Mouse (Mus musculus) granulocyte monocyte progenitor cell, adult 5-6 weeks (primary cell): ENCODE results near the gene Cenpa. TPM values are rescaled to one million over a fixed set of nuclear protein-coding genes. Genes with fewer than 3 reads are reported as not detected.
A peak's percentile ranks its signal among the peaks of the same experiment; 100 is the strongest.
"Not testable (repeated sequence)": the region's sequence is repeated elsewhere in the genome, so short reads cannot be mapped to it uniquely, and the experiment has no call there.

Source experiments
- ATAC-seq: replicated peaks from 2 replicates; pipeline ENCODE4 v1.8.0; 2016; ENCODE audit warnings: mild to moderate bottlenecking, moderate TSS enrichment, inconsistent platforms; ENCODE audit not compliant: poor library complexity, severe bottlenecking
- total RNA-seq, 2 experiments: library from RNA; stranded (forward) in 1 of 2; stranded (reverse) in 1 of 2; fragments of 200-712, 200-1000 nt in 1 of 2; fragments of >200 nt in 1 of 2; fragmentation: Nextera tagmentation in 1 of 2; gene quantifications; 2 replicates each; pipeline ENCODE4 v1.2.3; 2014 to 2017

The Cenpa gene
- total RNA-seq, 2 experiments from 2014 or later, result 110 to 124 TPM

DNA sequence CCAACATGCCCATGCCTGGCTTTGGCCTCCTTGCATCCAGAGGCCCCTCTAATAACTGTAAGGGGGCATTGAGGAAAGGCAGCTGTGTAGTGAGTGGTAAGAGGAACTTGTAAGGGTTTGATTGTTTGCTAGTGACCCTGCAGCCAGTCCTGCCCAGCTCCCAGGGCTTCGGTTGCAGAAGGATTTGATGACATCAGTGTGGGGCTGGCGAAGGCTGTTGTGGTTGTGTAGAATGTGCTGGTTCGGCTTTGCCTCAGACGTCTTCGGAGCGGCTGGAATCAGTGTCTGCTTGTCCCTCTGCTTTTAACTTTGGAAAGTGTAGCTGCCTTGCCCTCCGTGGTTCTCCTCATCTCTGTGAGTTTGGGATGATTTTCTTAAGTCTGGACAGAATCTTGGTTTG lies 10.2 kb downstream of the Cenpa start:
- no peak for ATAC-seq

DNA sequence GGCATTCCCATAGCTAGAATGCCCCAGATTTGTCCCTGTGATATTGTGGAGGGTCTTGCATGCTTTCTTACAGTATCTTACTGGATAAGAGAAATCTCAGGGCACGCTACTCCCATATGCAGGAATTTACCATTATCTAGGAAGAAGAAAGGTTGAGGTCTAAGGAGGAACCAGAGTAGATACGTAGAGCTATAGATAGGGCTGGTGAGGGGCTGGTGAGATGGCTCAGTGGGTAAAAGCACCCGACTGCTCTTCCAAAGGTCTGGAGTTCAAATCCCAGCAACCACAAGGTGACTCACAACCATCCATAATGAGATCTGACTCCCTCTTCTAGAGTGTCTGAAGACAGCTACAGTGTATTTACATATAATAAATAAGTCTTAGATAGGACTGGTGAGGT lies 11.5 kb downstream of the Cenpa start:
- not testable (repeated sequence) for ATAC-seq

DNA sequence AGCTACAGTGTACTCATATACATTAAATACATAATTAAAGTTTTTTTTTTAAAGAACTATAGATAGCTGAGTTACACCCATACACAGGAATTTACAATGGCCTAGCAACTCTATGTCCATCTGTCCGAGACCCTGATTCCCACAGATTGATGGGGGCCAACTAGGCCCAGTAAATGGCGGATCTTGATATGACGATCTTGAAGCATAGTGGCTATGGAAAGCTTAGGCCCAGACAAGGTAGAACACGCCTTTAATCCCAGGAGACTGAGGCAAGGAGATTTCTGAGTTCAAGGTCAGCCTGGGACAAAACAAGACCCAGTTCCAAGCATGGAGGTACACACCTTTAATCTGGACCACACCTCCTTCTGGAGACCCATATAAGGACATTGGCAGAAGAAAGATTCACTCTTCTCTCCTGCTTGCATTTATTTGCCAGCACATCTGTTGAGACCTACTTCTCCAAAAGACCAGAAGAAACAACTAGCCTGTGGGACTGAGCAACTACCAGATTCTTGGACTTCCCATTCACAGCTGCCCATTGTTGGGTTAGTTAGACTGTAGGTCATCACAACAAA lies 12.2 kb downstream of the Cenpa start:
- no peak for ATAC-seq

DNA sequence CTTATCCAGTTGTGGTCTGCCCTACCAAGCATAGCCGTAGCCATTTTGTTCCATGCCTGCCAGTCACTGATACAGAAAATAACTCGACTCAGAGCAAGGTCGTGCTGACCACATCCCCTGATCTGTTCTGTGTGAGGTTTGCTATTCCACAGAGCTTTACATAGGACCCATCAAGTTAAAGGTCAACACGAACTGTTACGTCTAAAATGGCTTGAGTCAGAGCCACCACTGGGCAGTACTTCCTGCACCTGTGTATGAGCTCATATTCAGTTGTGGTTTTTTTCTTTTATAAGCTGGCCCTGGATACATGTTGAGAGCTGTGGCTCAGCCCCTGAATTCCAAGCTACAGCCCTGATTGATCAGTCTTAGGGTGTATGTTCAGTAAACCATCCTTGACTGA lies 13.0 kb downstream of the Cenpa start:
- no peak for ATAC-seq

DNA sequence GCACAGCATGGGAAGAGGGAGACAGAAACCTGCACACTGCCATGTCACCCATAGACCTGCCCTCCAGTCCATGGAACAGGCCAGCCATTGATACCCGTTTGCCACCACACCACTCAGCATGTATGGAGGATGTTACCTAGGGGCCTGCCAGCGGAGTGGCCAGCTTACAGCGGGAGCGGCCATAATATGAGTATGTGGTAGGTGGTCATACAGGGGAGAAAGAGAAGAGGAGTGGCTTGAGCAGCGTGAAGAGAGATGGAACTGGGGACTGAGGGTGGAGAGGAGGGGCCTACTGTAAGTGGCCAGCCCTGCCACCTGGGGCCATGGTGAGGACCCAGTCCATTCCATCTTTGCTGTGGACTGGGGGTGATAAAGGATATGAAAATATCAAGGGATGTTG lies 15.4 kb downstream of the Cenpa start:
- no peak for ATAC-seq

DNA sequence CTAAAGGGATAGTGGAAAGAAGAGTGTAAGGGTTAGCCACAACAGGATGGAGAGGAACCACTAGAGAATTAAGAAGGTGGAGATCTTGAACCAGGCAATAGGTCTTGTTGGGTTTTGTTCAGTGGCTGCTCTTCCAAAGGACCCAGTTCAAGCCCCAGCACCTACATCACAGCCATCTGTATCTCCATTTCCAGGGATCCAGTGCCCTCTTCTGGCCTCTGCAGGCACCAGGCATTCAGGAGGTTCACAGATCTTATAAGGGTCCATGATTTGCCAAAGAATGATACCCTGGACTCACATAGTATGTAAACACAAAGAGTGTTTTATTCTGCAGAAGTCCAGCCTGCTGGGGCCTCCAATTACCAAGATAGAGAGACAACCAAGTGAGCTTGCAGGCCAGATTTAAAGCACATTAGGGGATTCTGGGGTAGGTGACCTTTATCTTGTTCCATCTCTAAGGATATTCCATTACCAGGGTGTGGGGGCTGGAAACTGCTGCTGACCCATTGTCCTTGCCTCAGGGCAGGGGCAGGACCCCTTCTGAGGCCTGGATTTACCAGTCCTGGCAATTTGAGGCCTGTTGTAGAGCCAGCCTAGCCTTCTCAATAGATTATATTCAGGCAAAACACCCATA lies 16.5 kb downstream of the Cenpa start:
- no peak for ATAC-seq

DNA sequence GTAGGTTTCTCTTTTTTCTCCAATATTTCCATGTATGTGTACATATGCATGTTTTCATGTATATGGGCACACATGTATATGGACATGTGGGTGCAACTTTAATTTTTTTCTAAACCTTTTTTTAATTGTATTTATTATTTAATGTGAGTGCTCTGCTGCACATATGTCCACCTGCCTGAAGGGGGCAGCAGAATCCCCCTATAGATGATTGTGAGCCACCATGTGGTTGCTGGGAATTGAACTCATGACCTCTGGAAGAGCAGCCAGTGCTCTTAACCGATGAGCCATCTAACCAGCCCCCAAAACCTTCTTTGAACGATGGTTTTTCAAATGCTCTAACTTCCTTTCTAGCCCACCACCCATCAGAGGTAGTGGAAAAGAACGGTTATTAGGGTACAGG lies 17.4 kb downstream of the Cenpa start:
- ATAC-seq, result no peak

DNA sequence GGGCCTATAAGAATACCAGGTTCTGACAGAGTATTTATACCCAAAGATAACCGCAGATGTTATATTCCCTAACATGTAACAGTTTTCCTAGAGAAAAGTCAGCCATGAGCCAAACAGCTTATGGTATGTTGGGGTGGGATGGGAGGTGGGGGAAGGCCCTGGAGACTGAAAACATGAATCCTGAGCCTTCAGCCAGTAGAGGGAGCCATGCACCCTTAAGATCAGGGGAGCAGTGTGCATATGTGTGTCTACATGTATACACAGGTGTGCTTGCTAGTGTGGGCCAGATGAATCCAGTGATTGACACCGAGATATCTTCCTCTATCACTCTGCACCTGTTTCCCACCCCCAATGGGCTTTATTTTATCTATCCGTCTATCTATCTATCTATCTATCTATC lies 20.2 kb downstream of the Cenpa start:
- ATAC-seq, result no peak

DNA sequence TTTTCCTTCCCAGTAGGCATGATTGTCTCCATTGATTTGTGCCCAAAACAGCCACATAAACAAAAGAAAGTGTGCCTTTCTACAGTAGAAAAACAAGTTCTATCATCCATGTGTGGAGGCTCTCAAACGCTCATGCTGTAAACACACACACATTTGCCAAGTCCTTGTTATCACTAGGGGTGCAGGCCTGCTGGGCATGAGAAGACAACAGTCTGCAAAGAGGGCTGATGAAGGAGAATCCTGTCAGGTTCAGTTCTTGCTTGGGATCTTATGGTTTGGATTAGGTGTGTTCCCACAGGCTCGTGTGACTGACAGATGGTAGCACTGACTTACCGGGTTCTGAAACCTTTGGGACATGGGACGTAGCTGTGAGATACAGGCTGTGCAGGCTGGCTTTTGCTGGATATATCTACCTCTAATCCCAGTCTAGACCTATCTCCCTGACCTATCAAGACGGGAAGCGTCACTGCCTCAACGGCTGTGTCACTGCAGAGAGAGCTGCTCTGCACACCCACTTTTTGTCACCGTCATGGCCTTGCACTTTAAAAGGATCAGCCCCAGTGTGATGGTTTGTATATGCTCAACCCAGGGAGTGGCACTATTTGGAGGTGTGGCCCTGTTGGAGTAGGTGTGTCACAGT lies 33.9 kb downstream of the Cenpa start:
- ATAC-seq, result no peak

DNA sequence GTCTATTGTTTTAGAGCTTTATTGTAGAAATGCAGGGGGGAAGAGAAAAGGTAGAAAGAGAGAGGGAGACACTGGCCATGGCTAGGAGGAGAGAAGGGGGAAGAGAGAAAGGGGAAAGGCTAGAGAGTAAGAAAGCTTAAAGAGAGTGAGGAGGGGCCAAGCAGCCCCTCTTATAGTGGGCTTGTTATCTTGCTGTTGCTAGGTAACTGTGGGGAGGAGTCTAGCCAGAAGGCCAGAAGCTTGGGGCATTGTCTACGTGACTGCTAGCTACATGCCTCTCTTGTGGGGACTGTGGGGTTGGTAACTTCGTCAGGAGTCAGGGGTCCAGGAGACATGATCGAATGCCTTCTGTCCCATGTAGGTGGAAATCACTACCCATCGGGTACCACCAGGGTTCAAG lies 34.8 kb downstream of the Cenpa start:
- ATAC-seq, result not testable (repeated sequence)

DNA sequence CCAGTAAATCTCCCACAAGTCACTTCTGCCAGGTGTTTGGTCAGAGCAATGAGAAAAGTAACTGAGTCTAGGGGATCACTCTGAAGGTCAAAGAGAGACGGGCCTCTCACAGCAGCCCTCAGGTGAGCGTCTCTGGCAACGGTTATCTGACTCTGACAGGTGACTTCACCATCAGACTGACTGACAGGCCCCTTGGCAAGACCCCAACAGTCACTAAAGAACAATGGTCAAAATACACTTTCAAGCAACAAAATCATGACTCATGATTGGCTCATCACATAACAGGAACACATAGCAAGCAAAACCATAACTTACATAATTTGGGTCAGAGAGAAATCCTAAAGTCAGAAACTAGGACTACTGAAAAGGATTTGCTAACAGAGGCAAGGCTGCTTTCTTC lies 35.3 kb downstream of the Cenpa start:
- no peak for ATAC-seq

DNA sequence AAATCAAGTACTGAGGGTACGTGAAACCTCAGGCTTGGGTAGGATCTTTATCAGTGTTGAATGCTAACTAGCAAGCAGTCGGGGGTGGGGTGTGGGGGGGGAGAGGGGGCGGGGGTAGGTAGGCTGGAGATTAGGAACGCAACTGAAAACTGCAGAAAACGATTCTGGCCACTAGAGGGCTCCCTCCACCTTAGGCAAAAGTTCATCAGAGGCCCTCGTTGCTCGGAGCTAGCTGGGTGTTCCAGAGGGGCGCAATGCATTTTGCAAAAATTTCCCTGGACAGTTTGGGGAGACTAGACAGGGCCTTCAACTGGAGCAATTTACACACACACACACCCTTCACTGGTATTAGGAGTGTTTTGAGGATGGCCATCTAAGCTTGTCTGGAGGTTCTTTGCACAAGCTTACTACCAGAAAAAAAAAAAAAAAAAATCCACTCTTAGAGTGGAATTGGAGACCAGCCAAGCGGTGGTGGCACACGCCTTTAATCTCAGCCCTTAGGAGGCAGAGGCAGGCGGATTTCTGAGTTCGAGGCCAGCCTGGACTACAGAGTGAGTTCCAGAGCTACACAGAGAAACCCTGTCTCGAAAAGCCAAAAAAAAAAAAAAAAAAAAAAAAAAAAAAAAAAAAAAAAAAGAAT lies 43.3 kb downstream of the Cenpa start:
- ATAC-seq, result peak; percentile 52

DNA sequence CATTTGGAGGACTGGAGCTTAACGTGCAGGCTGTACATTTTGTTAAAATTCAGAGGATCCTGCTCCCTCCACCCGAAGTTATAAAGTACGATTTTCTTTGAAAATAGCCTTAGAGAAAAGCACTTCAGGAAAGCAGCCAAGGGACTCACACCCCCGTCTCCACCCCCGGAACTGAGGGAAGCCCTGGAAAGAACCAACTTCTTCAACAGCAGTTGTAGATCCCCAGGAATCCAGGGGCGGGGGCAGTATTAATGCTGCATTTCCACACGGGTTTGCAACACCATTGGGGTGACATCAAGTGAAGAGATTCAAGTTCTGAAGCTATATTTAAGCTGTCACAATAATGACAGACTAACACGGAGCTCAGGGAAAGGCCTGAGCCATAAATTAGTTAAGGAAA lies 43.9 kb downstream of the Cenpa start:
- ATAC-seq, result no peak

DNA sequence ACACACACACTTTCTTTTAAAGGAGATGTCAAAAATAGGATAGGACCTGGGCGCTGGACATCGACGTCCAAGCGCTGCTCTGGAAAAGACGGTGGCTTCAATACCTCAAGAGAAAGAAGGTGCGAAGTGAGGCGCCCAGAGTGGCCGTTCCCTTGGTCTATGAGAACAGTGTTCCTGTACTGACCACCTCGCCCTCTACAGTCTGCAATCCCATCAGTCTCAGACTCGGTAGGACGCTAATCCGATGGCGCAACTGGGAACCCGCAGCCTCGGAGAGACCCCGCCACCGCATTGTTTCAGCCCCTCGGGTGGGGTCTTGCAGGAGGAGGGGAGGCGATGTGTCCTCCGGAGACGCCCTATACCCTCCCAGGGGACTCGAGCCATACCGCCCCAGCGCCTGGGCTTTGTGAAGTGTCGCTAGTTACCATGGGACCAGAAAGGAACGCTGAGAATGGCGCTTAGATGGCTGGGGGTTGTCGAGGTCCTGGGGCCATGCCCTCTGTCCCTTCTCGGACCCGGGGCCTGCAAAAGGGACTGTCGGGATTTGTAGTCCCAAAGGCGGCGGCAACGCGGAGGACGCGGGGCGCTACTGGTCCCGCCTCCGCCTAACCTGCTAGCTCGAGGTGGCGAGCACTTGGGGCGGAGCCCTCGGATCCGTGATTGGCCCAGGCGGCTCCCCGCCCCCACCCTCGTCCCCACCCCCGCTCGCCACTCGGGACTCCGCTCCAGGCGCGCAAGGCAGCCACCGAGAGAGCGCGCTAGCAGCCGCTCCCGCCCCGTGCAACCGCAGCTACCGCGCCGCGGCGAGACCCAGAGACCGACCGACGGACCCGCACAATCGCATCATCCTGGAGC lies 44.8 kb downstream of the Cenpa start, which contains the start of gene Dpysl5:
TSS of gene Dpysl5 (plus strand) at position 418 of the 855 bp plus-strand sequence.
- ATAC-seq, result peak; percentile 69

DNA sequence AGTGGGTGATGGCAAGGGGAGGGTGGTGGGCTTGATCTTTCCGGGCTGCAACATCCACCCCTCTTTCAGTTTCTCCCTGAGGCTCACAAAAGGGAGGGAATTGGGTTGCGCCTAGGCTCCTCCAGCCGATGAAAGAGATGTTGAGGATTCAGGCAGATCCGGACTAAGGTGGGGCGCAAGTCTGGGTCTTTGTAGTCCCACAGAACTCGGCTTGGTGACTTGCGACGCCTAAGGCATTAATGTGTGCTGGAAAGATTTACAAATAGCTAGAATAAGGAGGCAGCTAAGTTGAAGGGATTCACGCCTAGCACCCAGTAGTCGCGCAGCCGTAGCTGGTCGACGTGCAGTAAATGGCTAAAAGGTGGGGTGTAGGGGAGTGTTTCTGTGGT lies 45.4 kb downstream of the Cenpa start:
- ATAC-seq, result no peak

DNA sequence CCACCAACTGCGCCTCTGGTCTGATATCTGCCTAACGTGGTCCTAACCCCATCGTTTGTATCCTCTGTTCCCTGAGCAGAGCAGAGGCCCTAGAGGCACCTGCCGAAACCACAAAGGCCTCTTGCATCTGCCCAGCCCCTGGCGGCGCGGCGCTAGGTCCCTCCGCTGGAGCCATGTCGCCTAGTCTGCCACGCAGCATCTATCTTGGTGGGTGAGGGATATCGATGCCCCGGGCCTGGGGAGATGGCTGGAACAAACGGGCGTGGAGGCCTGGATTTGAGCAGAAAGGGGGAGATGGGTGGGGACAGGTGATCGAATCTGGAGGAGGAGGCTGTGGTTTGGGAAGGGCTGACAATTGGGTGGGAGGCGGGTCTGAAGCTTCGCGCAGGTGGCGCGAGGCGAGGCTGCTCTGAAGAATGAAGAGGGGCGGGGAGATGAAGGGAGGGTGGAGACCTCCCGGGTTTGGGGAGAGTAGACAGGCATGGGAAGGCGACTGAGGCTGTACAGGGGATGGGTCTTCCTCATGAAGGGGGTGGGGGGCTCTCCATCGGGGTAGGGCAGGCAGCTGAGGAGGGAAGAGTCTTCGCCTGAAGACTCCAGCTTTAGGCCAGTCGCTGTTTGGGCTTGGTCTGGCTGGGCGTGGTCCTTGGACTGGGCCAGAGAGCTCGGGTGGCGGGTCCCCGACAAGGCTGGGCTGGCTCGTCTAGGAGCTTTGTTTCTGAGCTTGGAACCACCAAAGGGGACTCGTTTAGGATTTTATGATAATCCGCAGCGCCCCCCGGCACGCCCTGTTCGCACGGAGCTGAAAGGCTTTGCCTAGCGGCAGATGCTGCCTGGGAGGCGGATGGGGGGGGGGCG lies 46.1 kb downstream of the Cenpa start:
- ATAC-seq, result no peak

DNA sequence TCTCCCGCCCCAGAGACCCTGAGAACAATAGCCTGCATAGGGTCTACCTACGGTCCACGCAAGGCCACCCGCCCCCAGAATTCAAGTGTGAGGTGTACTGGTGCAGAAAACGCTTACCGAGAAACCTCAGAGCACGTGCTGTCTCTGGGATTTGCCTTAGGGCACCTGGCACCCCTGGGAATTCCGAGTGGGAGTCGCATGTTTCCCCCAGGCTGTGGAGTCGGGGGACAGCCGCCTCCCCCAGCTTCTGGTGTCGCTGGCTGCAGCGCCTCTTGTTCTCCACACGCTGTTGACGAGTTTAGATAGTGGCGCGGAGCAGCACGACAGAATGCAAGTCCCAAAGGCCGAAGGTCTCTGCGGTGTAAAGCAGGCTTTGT lies 46.7 kb downstream of the Cenpa start:
- no peak for ATAC-seq

DNA sequence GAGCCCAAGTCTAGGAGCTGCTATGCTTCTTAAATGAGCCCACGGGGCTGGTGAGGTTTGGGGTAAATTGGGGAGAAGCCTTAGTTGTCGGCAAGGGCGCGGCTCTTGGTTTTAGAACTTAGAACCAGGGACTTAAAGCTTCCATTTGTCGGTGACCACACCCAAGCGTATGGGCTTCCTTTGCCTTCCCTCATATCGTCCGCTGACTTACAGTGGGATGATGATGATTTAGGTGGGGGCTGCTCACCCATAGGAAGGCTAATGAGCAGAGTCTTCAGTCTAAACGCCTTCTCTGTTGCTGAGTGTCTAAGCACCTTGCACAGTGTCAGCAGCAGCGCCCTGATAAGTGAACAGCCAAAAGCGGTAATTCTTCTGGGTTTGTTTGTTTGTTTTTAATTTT lies 47.1 kb downstream of the Cenpa start:
- no peak for ATAC-seq

DNA sequence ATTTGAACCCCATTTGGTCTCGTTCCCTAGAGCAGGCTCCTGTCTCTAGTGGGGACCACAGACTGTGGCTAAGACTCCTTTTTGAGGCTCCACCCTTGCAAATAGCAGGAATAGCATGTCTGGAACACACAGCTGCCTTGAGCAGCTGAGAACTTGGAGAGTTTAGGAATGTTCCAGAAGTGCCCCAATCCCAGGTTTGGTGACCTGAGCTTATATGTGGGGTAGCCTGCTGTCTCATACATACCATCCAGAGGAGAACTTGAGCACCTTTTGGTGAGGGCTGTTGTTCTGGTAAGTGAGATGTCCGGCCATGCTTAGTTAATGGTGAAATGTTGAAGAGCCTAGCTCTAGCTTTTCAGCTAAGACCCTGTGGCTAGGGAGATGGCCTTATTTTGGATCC lies 49.7 kb downstream of the Cenpa start:
- ATAC-seq, result no peak

DNA sequence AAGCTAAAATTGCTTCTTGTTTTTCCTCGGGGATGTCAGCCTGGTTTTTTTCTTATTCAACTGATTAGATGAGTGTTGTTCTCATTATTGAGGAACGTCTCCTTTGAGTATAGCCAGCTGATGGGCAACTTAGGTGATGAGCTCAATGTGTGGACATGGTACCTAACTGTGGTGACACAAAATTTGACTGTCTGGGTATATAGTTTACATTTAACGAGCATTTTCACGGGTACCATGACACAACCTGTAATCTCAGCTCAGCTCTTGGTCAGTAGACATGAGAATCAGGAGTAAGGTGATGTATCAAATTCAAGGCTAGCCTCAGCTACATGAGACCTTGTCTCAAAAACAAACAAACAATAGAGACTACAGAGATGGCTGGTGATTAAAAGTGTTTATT lies 50.9 kb downstream of the Cenpa start:
- no peak for ATAC-seq
